Mouse (Mus musculus) B cell, adult (primary cell): ENCODE measurements around the gene Nt5m. TPM values are rescaled to one million over a fixed set of nuclear protein-coding genes. Genes with fewer than 3 reads are reported as not detected.

Source experiments
- total RNA-seq: library from RNA; stranded (reverse); gene quantifications from 4 replicates; pipeline ENCODE4 v1.2.4, GENCODE M21; 2023; ENCODE audit not compliant: inconsistent age

The Nt5m gene
- 10.5 to 12.7 TPM (median 12.0 TPM) in 4 replicates for total RNA-seq

GRCm38 (mm10) chr11:59839008-59839458 lies at the start of gene Nt5m:
TSS of gene Nt5m (plus strand) at chr11:59839447.

GRCm38 (mm10) chr11:59809670-59810474 lies 29.4 kb upstream of the Nt5m start, which contains the start of gene Flcn:
TSS of gene Flcn (minus strand) at chr11:59810016.

GRCm38 (mm10) chr11:59839459-59840126 lies 346 bp downstream of the Nt5m start, which contains the start of gene Cops3:
TSS of gene Cops3 (minus strand) at chr11:59839838.

Other genes with a start within 250 kb of the Nt5m start
- not detected in 4 replicates for gene Olfr223, start 246.2 kb upstream of the Nt5m start, total RNA-seq
- gene Mprip, start 178.1 kb upstream of the Nt5m start, total RNA-seq = 90.3 to 96.9 TPM (median 93.5 TPM) in 4 replicates
- gene Pld6, start 51.8 kb upstream of the Nt5m start, total RNA-seq = 0.30 to 0.70 TPM (median 0.48 TPM) in 4 replicates
- 112 to 130 TPM (median 124 TPM) in 4 replicates for gene Flcn, start 29.4 kb upstream of the Nt5m start, total RNA-seq
- gene Cops3, start 391 bp downstream of the Nt5m start, total RNA-seq = 87.8 to 99.2 TPM (median 91.3 TPM) in 4 replicates
- gene Med9, start 108.8 kb downstream of the Nt5m start, total RNA-seq = 8.8 to 10.5 TPM (median 9.3 TPM) in 4 replicates
- gene Rasd1, start 125.5 kb downstream of the Nt5m start, total RNA-seq = 9.6 to 12.4 TPM (median 11.2 TPM) in 4 replicates
- gene Pemt, start 207.0 kb downstream of the Nt5m start, total RNA-seq = 0.74 to 3.9 TPM in 2 of 4 replicates, not detected in the others